Mouse (Mus musculus) myocyte (in vitro differentiated cells): Measurements from ENCODE around the gene Slc5a4a.

Experiments used
- CEBPB ChIP-seq: IDR thresholded peaks from 2 replicates; pipeline ENCODE4 v1.6.1; 2011; ENCODE audit warnings: mild to moderate bottlenecking, moderate library complexity; ENCODE audit not compliant: poor library complexity, insufficient read depth, severe bottlenecking
- E2F4 ChIP-seq: IDR thresholded peaks from one replicate; pipeline ENCODE4 v1.6.1; 2011; ENCODE audit warnings: mild to moderate bottlenecking, control low read depth, moderate library complexity; ENCODE audit not compliant: insufficient read depth
- MAX ChIP-seq: IDR thresholded peaks from one replicate; pipeline ENCODE4 v1.6.1; 2011; ENCODE audit warnings: low read depth, mild to moderate bottlenecking, control low read depth
- MYOD1 ChIP-seq, 3 experiments: IDR thresholded peaks; one replicate each; pipeline ENCODE4 v1.6.1; 2011; ENCODE audit warnings: control low read depth in 2 of 3, low read depth in 2 of 3, mild to moderate bottlenecking in 2 of 3, moderate library complexity in 1 of 3; ENCODE audit not compliant: insufficient read length in 2 of 3, control insufficient read depth in 1 of 3
- MYOG ChIP-seq, 3 experiments: IDR thresholded peaks; one replicate each; pipeline ENCODE4 v1.6.1; 2011; ENCODE audit warnings: control low read depth in 2 of 3, low read depth in 2 of 3, mild to moderate bottlenecking in 2 of 3; ENCODE audit not compliant: insufficient read length in 2 of 3, control insufficient read depth in 1 of 3, insufficient read depth in 1 of 3
- POLR2A ChIP-seq: IDR thresholded peaks from one replicate; pipeline ENCODE4 v1.6.1; 2011; ENCODE audit warnings: low read depth, mild to moderate bottlenecking, control low read depth, moderate library complexity; ENCODE audit not compliant: insufficient read length
- POLR2AphosphoS2 ChIP-seq: IDR thresholded peaks from one replicate; pipeline ENCODE4 v1.6.1; 2011; ENCODE audit warnings: low read depth, control low read depth; ENCODE audit not compliant: insufficient read length
- REST ChIP-seq: IDR thresholded peaks from one replicate; pipeline ENCODE4 v1.6.1; 2011; ENCODE audit warnings: mild to moderate bottlenecking, control low read depth, moderate library complexity; ENCODE audit not compliant: insufficient read depth, insufficient read length
- TCF12 ChIP-seq: IDR thresholded peaks from one replicate; pipeline ENCODE4 v1.6.1; 2011; ENCODE audit warnings: mild to moderate bottlenecking, control low read depth; ENCODE audit not compliant: poor library complexity, insufficient read depth, severe bottlenecking
- USF1 ChIP-seq: IDR thresholded peaks from one replicate; pipeline ENCODE4 v1.6.1; 2011; ENCODE audit warnings: low read depth, mild to moderate bottlenecking, control low read depth, moderate library complexity

DNA sequence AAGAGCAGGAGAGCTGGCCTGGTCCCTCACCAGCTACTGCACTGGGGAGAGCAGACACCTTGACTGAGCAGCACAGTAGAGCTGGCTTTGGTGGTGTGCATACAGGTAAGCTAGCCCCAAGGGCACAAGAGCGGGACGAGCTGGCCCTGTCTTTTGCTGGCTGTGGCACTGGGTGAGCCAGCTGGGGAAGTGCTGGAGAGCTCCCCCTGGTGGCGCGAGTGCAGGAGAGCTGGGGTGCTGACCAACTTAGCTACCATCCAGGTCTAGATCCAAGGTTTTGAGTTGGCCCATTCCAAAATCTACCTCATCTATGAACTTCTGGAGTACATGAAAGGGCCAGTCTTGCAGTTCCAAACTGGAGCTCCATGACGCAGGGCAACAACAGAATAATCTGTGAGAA lies 29.3 kb upstream of the Slc5a4a start:
- TF ChIP-seq REST (no peak), USF1 (no peak), POLR2A (no peak), MAX (no peak), TCF12 (no peak), MYOG (IDR thresholded peaks at IDR 0.05; ENCODE audit: control insufficient read depth in 1 of 3, insufficient read depth in 1 of 3, insufficient read length in 2 of 3, low read depth in 2 of 3) (peak in 1 of 3 experiments; percentile 1), E2F4 (no peak), MYOD1 (IDR thresholded peaks at IDR 0.05; ENCODE audit: control insufficient read depth in 1 of 3, insufficient read length in 2 of 3, low read depth in 2 of 3) (no peak), CEBPB (no peak), POLR2AphosphoS2 (no peak)
